Mouse (Mus musculus) forebrain, embryonic 12.5 days (tissue): ENCODE results near the gene Hacd2. TPM values are rescaled to one million over a fixed set of nuclear protein-coding genes. Genes with fewer than 3 reads are reported as not detected.

Experiments
- ATAC-seq: fragments of 200-750 bp; cut with Nextera tagmentation; 2 replicates; pipeline ENCODE4 v1.8.0; 2017; ENCODE audit warnings: moderate TSS enrichment; ENCODE audit not compliant: low FRiP score
- H3K27ac ChIP-seq: fragments of 300-500 bp; sonication (generic); 2 replicates; pipeline ENCODE4 v1.5.1; 2016; ENCODE audit warnings: mild to moderate bottlenecking
- H3K27me3 ChIP-seq: fragments of 300-500 bp; sonication (generic); 2 replicates; pipeline ENCODE4 v1.6.1; 2016; ENCODE audit warnings: mild to moderate bottlenecking
- H3K36me3 ChIP-seq: fragments of 300-500 bp; sonication (generic); replicated peaks from 2 replicates; pipeline ENCODE4 v1.6.1; 2016; ENCODE audit warnings: mild to moderate bottlenecking
- H3K4me1 ChIP-seq: fragments of 300-500 bp; sonication (generic); 2 replicates; pipeline ENCODE4 v1.6.1; 2016
- H3K4me2 ChIP-seq: fragments of 300-500 bp; sonication (generic); 2 replicates; pipeline ENCODE4 v1.6.1; 2016; ENCODE audit warnings: mild to moderate bottlenecking, moderate library complexity
- H3K4me3 ChIP-seq: fragments of 300-500 bp; sonication (generic); replicated peaks from 2 replicates; pipeline ENCODE4 v1.5.1; 2016; ENCODE audit warnings: mild to moderate bottlenecking
- H3K9ac ChIP-seq: fragments of 300-500 bp; sonication (generic); 2 replicates; pipeline ENCODE4 v1.6.1; 2016; ENCODE audit warnings: mild to moderate bottlenecking
- H3K9me3 ChIP-seq: fragments of 300-500 bp; sonication (generic); 2 replicates; pipeline ENCODE4 v1.6.1; 2016
- WGBS: fragments of 180-500 bp; shearing (Covaris S2); methylation state at CpG from one replicate; pipeline ENCODE4 v1.1.7; 2016; 5-methylcytosine and 5-hydroxymethylcytosine counted together
- polyA plus RNA-seq: library from polyadenylated mRNA; unstranded; fragments of >200 nt; fragmentation: Nextera tagmentation; extraction: Ambion mirVana; gene quantifications from 2 replicates; pipeline ENCODE4 v1.2.1, GENCODE M21; 2016

Gene Hacd2
- polyA plus RNA-seq, 1 experiment from 2014 or later = 44.0 TPM

DNA sequence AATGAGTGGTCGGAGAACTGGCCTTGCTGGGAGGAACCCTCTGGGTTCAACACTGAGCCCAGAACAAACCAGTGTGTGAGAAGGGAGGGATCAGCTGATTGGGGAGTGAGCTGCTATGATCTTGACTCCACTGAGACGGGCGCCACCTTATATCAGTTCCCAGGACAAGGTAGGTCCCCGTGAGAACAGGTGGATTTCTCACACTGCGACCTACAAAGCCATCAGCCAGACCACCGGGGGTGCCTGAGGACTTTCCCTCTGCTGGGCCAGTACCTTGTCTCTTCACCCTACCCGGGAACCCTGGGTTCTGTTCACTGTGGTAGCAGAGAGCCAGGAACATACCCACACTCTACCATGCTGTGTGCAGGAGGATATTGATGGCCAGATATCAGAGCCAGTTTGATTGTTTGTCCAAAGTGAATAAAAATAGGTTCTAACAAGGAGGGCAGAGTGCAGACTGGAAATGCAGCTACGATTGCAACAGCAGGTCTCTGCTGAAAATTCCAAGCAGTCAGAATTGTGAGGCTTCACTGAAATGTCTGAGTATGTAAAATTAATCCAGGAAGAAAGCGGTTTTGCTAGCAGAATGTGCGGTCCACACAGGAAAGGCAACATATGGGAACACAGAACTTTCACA is 28.4 kb upstream of the Hacd2 start:
- peaks cover 8% of the 10 kb centered on the region for H3K27me3 ChIP-seq
- no peak overlapping the region for H3K9ac ChIP-seq
- H3K4me1 ChIP-seq = peaks cover 6% of the 10 kb centered on the region; the same call in 1 of the 2 replicates
- WGBS = 92% methylated on average over 10 of the region's 10 CpGs
- no peak overlapping the region for H3K4me3 ChIP-seq
- H3K9me3 ChIP-seq = no peaks in the 10 kb centered on the region
- no peaks in the 10 kb centered on the region for H3K36me3 ChIP-seq
- H3K4me2 ChIP-seq = no peak overlapping the region
- ATAC-seq = no peak
- H3K27ac ChIP-seq = no peak overlapping the region

- no peak for ATAC-seq
- Histone ChIP-seq H3K4me2 (no peak overlapping the region), H3K9ac (no peak overlapping the region), H3K36me3 (no peaks in the 10 kb centered on the region), H3K4me1 (peaks cover 6% of the 10 kb centered on the region; the same call in 1 of the 2 replicates), H3K27me3 (peaks cover 8% of the 10 kb centered on the region), H3K4me3 (no peak overlapping the region), H3K9me3 (no peaks in the 10 kb centered on the region), H3K27ac (no peak overlapping the region)
- WGBS = 71% methylated on average over 9 of the region's 9 CpGs
These were observed 27.5 kb upstream of the Hacd2 start for GRCm38 (mm10) chr16:34994641-34995141.

DNA sequence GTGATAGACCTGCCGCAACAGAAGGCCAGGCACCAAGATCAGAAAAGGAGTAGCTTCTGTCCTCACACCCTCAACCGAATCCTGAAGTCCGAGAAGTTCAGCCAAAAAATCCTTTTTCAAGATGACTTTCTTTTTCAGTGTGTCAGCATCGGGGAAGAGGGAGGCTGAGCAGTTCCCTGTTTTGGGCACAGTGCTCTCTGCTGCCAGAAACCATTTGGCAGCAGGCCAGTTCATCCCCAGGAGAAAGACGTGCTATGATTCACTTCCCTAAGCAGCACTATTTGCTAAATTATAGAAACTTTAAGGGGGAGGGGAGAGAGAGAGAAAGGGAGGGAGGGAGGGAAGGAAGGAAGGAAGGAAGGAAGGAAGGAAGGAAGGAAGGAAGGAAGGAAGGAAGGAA is 26.1 kb upstream of the Hacd2 start:
- WGBS = 80% methylated on average over 5 of the region's 5 CpGs

DNA sequence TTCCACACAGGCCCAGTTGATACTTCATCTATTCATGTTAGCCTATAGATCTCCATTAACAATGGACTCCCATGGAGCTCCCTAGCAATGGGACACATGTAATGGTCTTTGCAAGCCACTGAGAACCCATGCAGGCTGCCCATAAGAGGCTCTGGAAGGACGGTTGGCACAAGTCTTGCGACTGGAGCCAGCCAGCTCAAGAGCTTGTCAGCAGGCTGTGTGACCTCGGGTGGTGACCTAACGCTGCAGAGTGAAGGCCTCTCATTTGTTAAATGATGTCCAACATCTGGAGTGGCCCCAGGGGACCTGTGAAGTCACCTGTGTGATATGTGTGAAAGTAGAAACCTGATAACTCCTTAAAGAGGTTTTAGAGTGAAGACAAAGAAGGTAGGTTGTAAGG is 25.2 kb upstream of the Hacd2 start:
- Histone ChIP-seq H3K4me1 (peaks cover 21% of the 10 kb centered on the region), H3K9ac (no peak overlapping the region), H3K27me3 (peaks cover 8% of the 10 kb centered on the region), H3K36me3 (no peaks in the 10 kb centered on the region), H3K4me3 (no peak overlapping the region), H3K9me3 (no peaks in the 10 kb centered on the region), H3K4me2 (no peak overlapping the region), H3K27ac (no peak overlapping the region)
- ATAC-seq = no peak
- 73% methylated on average over 4 of the region's 4 CpGs for WGBS

More for the DNA sequence above, 26.1 kb upstream of the Hacd2 start:
- no peak overlapping the region for H3K27ac ChIP-seq
- H3K36me3 ChIP-seq = no peaks in the 10 kb centered on the region
- peaks cover 17% of the 10 kb centered on the region for H3K4me1 ChIP-seq
- peaks cover 8% of the 10 kb centered on the region for H3K27me3 ChIP-seq
- H3K9ac ChIP-seq = no peak overlapping the region
- H3K4me2 ChIP-seq = no peak overlapping the region
- H3K4me3 ChIP-seq = no peak overlapping the region
- no peaks in the 10 kb centered on the region for H3K9me3 ChIP-seq
- ATAC-seq = no peak

DNA sequence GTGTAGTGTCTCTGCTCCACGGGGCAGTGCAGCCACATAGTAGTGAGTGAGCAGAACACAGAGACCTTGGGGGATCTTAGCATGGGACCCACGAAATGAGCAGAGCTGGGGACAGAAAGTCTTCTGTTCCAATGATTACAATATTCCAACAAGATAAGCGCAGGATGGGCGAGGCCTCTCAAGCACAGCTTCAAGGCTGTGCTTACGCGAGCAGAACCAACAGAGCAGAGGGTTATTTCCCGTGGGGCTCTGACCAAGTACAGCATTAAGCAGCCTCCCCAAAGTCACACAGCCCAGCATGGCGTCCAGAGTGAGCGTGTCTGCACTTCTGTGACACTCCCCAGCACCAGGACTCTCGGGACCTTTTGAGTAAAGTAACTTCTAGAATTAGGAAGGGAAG is 24.7 kb upstream of the Hacd2 start:
- Histone ChIP-seq H3K9me3 (no peaks in the 10 kb centered on the region), H3K36me3 (no peaks in the 10 kb centered on the region), H3K4me2 (no peak overlapping the region), H3K27ac (no peak overlapping the region), H3K4me1 (peaks cover 21% of the 10 kb centered on the region), H3K27me3 (peaks cover 8% of the 10 kb centered on the region), H3K9ac (no peak overlapping the region), H3K4me3 (no peak overlapping the region)
- WGBS = 67% methylated on average over 10 of the region's 10 CpGs
- ATAC-seq = no peak

- Histone ChIP-seq H3K27ac (no peak overlapping the region), H3K4me3 (no peak overlapping the region), H3K4me2 (no peak overlapping the region), H3K27me3 (peaks cover 8% of the 10 kb centered on the region), H3K9me3 (no peaks in the 10 kb centered on the region), H3K9ac (no peak overlapping the region), H3K36me3 (no peaks in the 10 kb centered on the region), H3K4me1 (peaks cover 21% of the 10 kb centered on the region)
- WGBS = 75% methylated on average over 3 of the region's 3 CpGs
- ATAC-seq = no peak
These were observed 23.2 kb upstream of the Hacd2 start for GRCm38 (mm10) chr16:34999016-34999415.

DNA sequence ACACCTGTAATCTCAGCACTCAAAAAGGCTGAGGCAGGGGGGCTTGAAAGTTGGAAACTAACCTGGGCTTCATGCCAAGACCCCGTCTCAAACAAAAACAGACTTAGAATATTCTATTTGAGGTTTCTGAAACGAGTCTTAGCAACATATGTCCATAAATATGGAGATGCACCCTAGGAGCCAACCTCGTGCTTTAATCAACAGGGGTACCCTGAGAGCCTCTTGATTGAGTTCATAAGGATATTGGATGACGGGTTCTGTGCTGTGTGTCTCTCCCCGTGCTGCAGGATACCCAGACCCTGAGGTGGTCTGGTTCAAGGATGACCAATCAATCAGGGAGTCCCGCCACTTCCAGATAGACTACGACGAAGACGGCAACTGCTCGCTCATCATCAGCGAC is 22.2 kb upstream of the Hacd2 start:
- Histone ChIP-seq H3K4me2 (peak overlapping the region; percentile 22; the same call in 1 of the 2 replicates), H3K9ac (no peak overlapping the region), H3K4me3 (no peak overlapping the region), H3K27ac (no peak overlapping the region), H3K36me3 (no peaks in the 10 kb centered on the region), H3K4me1 (peaks cover 15% of the 10 kb centered on the region), H3K27me3 (peaks cover 8% of the 10 kb centered on the region), H3K9me3 (no peaks in the 10 kb centered on the region)
- 54% methylated on average over 11 of the region's 11 CpGs for WGBS
- no peak for ATAC-seq

DNA sequence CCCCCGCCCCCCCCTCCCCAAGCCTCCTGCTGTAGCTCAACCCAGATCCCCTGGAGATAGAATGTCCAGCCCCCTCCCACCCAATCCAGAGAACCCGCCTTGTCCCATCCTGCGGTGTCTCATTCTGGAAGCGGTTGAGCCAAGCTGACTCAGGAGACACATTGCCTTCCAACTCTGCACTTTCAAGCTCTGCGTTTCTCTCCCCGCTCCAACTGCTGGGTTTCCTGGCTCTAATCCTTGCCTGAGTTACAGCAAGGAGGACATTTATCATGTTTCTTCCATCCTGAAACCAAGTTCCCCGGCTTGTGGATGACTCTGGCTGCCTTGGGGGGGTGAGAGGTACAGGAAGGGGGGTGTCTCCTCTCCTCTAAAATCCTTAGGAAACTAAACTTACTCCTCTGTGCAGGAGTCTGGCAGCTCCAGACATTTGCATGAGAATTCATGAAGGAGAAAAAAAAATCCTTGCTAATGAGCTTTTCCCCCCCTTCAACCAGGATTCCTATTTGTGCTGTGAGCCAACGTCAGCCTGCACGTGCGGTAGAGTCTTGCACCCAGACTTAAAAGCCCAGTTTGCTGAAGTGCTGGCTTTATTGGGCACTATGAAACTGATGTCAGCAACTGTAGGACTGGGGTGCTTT is 21.2 kb upstream of the Hacd2 start:
- no peak overlapping the region for H3K9ac ChIP-seq
- no peak overlapping the region for H3K27ac ChIP-seq
- H3K27me3 ChIP-seq = peaks cover 8% of the 10 kb centered on the region
- no peak for ATAC-seq
- H3K4me2 ChIP-seq = peak overlapping the region; percentile 52
- H3K4me1 ChIP-seq = peaks cover 15% of the 10 kb centered on the region
- H3K9me3 ChIP-seq = no peaks in the 10 kb centered on the region
- no peaks in the 10 kb centered on the region for H3K36me3 ChIP-seq
- H3K4me3 ChIP-seq = peak overlapping the region; percentile 22
- WGBS = 5% methylated on average over 10 of the region's 10 CpGs

DNA sequence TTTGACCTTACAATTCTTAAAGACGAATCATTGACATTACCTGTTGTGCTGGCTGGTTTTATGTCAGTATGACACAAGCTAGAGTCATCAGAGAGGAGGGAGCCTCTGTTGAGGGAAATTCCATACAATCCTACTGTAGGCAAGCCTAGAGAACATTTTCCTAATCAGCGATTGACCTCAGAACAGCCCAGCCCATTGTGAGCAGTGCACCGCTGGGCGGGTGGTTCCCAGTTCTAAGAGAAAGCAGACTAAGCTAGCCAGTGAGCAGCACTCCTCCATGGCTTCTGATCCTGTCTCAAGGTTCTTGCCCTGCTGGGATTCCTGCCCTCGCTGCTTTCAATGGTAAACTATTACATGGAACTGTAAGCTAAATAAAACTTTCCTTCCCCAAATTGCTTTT is 17.9 kb upstream of the Hacd2 start:
- ATAC-seq = no peak
- Histone ChIP-seq H3K27ac (no peak overlapping the region), H3K9me3 (no peaks in the 10 kb centered on the region), H3K4me2 (no peak overlapping the region), H3K27me3 (no peaks in the 10 kb centered on the region), H3K9ac (no peak overlapping the region), H3K4me1 (peaks cover 15% of the 10 kb centered on the region), H3K36me3 (no peaks in the 10 kb centered on the region), H3K4me3 (no peak overlapping the region)
- WGBS = 62% methylated on average over 5 of the region's 5 CpGs

- ATAC-seq = no peak
These were observed 17.5 kb upstream of the Hacd2 start for GRCm38 (mm10) chr16:35004756-35005155.

GRCm38 (mm10) chr16:35006251-35006650 is 16.0 kb upstream of the Hacd2 start:
- no peak for ATAC-seq
- H3K4me1 ChIP-seq = peaks cover 3% of the 10 kb centered on the region
- no peak overlapping the region for H3K4me3 ChIP-seq
- H3K27me3 ChIP-seq = peaks cover 5% of the 10 kb centered on the region; the same call in 1 of the 2 replicates
- H3K9ac ChIP-seq = no peak overlapping the region
- H3K9me3 ChIP-seq = no peaks in the 10 kb centered on the region
- no peak overlapping the region for H3K27ac ChIP-seq
- H3K36me3 ChIP-seq = no peaks in the 10 kb centered on the region
- WGBS = 91% methylated on average over 5 of the region's 5 CpGs
- no peak overlapping the region for H3K4me2 ChIP-seq

More at GRCm38 (mm10) chr16:35004756-35005155, 17.5 kb upstream of the Hacd2 start:
- no peaks in the 10 kb centered on the region for H3K36me3 ChIP-seq
- H3K9ac ChIP-seq = no peak overlapping the region
- H3K9me3 ChIP-seq = no peaks in the 10 kb centered on the region
- no peak overlapping the region for H3K27ac ChIP-seq
- 89% methylated on average over 2 of the region's 2 CpGs for WGBS
- peaks cover 2% of the 10 kb centered on the region; the same call in 1 of the 2 replicates for H3K27me3 ChIP-seq
- H3K4me2 ChIP-seq = no peak overlapping the region
- H3K4me1 ChIP-seq = peaks cover 15% of the 10 kb centered on the region
- H3K4me3 ChIP-seq = no peak overlapping the region

DNA sequence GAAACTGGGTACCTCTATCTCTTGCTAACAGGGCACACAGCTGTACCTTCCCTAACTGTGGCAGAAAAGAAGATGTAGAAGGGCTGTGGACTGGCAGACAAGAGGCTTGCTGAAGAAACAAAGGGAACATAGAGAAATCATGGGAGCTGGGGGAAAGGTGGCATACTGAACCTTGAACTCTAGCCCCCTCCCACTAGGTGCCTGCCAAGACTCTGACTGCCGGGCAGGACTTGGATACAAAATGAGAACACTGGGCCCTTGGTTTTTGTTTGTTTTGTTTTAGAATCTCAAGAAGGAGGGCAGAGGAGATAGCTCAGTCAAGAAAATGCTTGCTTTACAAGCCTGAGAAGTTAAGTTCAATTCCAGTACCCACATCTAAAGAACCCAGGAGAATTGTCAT is 14.9 kb upstream of the Hacd2 start:
- 53% methylated on average over 1 of the region's 1 CpGs for WGBS
- H3K36me3 ChIP-seq = no peaks in the 10 kb centered on the region
- H3K9me3 ChIP-seq = no peaks in the 10 kb centered on the region
- no peak overlapping the region for H3K9ac ChIP-seq
- no peak overlapping the region for H3K4me3 ChIP-seq
- peaks cover 5% of the 10 kb centered on the region; the same call in 1 of the 2 replicates for H3K27me3 ChIP-seq
- no peak overlapping the region for H3K27ac ChIP-seq
- H3K4me2 ChIP-seq = no peak overlapping the region
- no peaks in the 10 kb centered on the region for H3K4me1 ChIP-seq
- no peak for ATAC-seq

DNA sequence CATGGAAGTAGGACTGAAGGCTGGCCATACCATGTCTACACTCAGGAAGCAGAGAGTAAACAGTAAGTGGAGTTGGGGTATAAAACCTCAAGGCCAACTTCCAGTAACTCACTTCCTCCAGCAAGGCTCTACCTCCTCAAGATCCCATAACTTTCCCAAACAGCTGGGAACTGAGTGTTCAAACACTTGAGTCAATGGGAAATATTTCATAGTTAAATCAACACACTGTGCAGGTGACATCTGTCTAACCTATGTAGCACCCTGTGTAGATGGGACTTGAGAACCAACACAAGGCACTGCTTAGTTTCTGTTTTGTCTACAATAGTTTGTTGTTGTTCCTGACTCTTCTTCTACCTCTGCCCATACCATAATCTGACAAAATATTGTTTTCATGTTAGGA is 13.8 kb upstream of the Hacd2 start:
- Histone ChIP-seq H3K9ac (no peak overlapping the region), H3K9me3 (no peaks in the 10 kb centered on the region), H3K27ac (no peak overlapping the region), H3K4me2 (no peak overlapping the region), H3K4me1 (no peaks in the 10 kb centered on the region), H3K36me3 (no peaks in the 10 kb centered on the region), H3K27me3 (peaks cover 5% of the 10 kb centered on the region; the same call in 1 of the 2 replicates), H3K4me3 (no peak overlapping the region)
- ATAC-seq = no peak
